Mouse (Mus musculus): ENCODE results near the gene Prcd. TPM values are rescaled to one million over a fixed set of nuclear protein-coding genes. Genes with fewer than 3 reads are reported as not detected.
"Not testable (repeated sequence)": the region's sequence is repeated elsewhere in the genome, so short reads cannot be mapped to it uniquely, and the experiment has no call there.

Gene Prcd
- polyA plus RNA-seq, 1 experiment from 2014 or later, result 0.43 TPM

DNA sequence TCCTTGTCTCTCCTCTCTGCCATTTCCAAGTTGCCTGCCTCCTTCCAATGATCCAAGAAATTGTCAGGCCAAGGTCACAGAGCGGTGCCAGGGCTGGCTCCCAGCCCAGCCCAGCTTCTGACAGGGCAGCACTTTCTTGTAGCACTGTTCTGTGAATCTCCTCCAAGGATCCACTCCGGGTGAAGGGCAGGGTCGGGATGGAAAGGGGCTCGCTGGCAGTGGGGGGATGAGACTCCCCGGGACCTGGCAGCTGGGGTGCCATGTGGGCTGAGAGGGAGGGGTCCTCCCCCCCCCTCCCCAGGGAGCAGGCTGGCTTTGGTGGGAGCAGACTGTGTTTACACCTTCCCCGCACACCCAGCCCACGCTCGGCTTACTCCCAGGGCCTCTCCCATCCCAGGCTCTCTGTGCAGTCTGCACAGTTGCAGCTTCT is 8.6 kb downstream of the Prcd start:
- no peak overlapping the region for H3K9ac ChIP-seq (replicated peaks; ENCODE audit: low read length)
- ATAC-seq (replicated peaks; ENCODE audit: insufficient number of reproducible peaks, low FRiP score, low TSS enrichment, low read depth), result no peak
- no peak overlapping the region for H3K4me2 ChIP-seq (ENCODE audit: low read depth, low read length)
- 65% methylated on average over 8 of the region's 8 CpGs for WGBS
- H3K27me3 ChIP-seq (ENCODE audit: control insufficient read depth, insufficient read depth, low read length), result no peaks in the 10 kb centered on the region
- H3K4me3 ChIP-seq (ENCODE audit: low read depth, low read length), result no peak overlapping the region
- peaks cover 15% of the 10 kb centered on the region for H3K4me1 ChIP-seq (ENCODE audit: control insufficient read depth, insufficient read depth, low read length)
- H3K27ac ChIP-seq (replicated peaks; ENCODE audit: low read depth, low read length), result no peak overlapping the region
- no peaks in the 10 kb centered on the region for H3K36me3 ChIP-seq (replicated peaks; ENCODE audit: control insufficient read depth, insufficient read depth, low read depth, low read length)
- no peak for DNase-seq (ENCODE audit: low spot score)
- H3K9me3 ChIP-seq (replicated peaks; ENCODE audit: control insufficient read depth, low read length), result no peaks in the 10 kb centered on the region

DNA sequence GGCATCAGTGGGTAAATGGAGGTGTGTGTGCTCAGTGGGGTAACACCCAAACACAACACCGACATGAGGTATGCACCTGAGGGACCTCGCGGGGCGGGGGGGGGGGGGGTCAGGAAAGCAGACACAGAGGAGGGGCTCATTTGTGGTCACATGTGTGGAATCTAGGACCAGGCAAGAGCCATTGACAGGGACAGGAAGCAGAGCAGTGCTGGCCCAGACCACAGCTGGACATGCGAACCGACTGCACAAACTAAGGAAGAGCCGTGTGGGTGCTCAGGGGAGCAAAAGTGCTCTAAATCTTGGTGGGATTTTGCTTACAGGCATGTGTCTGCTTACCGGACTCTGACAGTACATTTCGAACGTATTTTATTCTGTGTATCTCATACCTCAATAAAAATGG is 12.0 kb downstream of the Prcd start:
- no peak overlapping the region for H3K4me2 ChIP-seq (ENCODE audit: low read depth, low read length)
- no peak overlapping the region for H3K4me3 ChIP-seq (ENCODE audit: low read depth, low read length)
- ATAC-seq (replicated peaks; ENCODE audit: insufficient number of reproducible peaks, low FRiP score, low TSS enrichment, low read depth) (no peak), DNase-seq (ENCODE audit: low spot score) (no peak)
- no peaks in the 10 kb centered on the region for H3K36me3 ChIP-seq (replicated peaks; ENCODE audit: control insufficient read depth, insufficient read depth, low read depth, low read length)
- H3K27ac ChIP-seq (replicated peaks; ENCODE audit: low read depth, low read length), result no peak overlapping the region
- no peaks in the 10 kb centered on the region for H3K9me3 ChIP-seq (replicated peaks; ENCODE audit: control insufficient read depth, low read length)
- peaks cover 15% of the 10 kb centered on the region for H3K4me1 ChIP-seq (ENCODE audit: control insufficient read depth, insufficient read depth, low read length)
- 61% methylated on average over 10 of the region's 10 CpGs for WGBS
- H3K27me3 ChIP-seq (ENCODE audit: control insufficient read depth, insufficient read depth, low read length), result no peaks in the 10 kb centered on the region
- H3K9ac ChIP-seq (replicated peaks; ENCODE audit: low read length), result no peak overlapping the region; the same call in 1 of the 2 replicates

DNA sequence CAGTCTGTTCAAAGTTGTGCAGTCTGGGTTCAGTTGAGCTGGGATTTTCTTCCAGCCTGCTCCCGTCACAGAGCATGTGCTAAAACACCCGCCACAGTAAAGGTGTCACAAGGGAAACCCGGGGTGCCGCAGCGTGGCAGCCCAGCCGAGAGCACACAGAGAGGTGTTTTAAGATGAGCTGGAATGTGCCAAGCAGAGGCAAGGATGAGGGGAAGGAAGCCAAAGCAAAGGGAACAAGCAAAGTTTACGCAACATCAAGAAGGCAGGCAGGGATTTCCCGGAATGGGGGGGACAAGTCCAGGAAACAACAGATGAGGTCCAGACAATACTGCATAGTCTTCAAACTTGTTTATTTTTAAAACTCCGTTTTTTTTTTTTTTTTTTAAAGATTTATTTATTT is 13.2 kb downstream of the Prcd start:
- H3K27me3 ChIP-seq (ENCODE audit: control insufficient read depth, insufficient read depth, low read length), result no peaks in the 10 kb centered on the region
- H3K4me2 ChIP-seq (ENCODE audit: low read depth, low read length), result no peak overlapping the region
- peaks cover 11% of the 10 kb centered on the region for H3K4me1 ChIP-seq (ENCODE audit: control insufficient read depth, insufficient read depth, low read length)
- DNase-seq (ENCODE audit: low spot score), result no peak
- H3K4me3 ChIP-seq (ENCODE audit: low read depth, low read length), result no peak overlapping the region
- H3K9ac ChIP-seq (replicated peaks; ENCODE audit: low read length), result no peak overlapping the region
- H3K27ac ChIP-seq (replicated peaks; ENCODE audit: low read depth, low read length), result no peak overlapping the region
- no peaks in the 10 kb centered on the region for H3K36me3 ChIP-seq (replicated peaks; ENCODE audit: control insufficient read depth, insufficient read depth, low read depth, low read length)
- 78% methylated on average over 9 of the region's 9 CpGs for WGBS
- no peak for ATAC-seq (replicated peaks; ENCODE audit: insufficient number of reproducible peaks, low FRiP score, low TSS enrichment, low read depth)
- no peaks in the 10 kb centered on the region for H3K9me3 ChIP-seq (replicated peaks; ENCODE audit: control insufficient read depth, low read length)

DNA sequence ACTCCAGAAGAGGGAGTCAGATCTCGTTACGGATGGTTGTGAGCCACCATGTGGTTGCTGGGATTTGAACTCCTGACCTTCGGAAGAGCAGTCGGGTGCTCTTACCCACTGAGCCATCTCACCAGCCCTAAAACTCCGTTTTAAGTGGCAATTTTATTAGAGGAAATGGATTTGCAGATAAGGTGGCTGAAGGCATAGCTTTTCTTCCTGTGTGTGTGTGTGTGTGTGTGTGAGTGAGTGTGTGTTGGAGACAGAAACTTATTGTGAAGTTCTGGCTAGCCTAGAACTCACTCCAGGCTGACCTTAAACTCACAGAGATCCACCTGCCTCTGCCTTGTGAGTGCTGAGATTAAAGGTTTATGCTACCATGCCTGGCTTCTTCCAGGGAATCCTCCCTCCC is 13.7 kb downstream of the Prcd start:
- not testable (repeated sequence) for ATAC-seq (replicated peaks; ENCODE audit: insufficient number of reproducible peaks, low FRiP score, low TSS enrichment, low read depth); H3K36me3 ChIP-seq (replicated peaks; ENCODE audit: control insufficient read depth, insufficient read depth, low read depth, low read length); H3K4me3 ChIP-seq (ENCODE audit: low read depth, low read length); H3K27ac ChIP-seq (replicated peaks; ENCODE audit: low read depth, low read length); H3K9ac ChIP-seq (replicated peaks; ENCODE audit: low read length); DNase-seq (ENCODE audit: low spot score); H3K27me3 ChIP-seq (ENCODE audit: control insufficient read depth, insufficient read depth, low read length); H3K4me2 ChIP-seq (ENCODE audit: low read depth, low read length); H3K9me3 ChIP-seq (replicated peaks; ENCODE audit: control insufficient read depth, low read length)
- 82% methylated on average over 3 of the region's 5 CpGs for WGBS
- peaks cover 11% of the 10 kb centered on the region for H3K4me1 ChIP-seq (ENCODE audit: control insufficient read depth, insufficient read depth, low read length)

DNA sequence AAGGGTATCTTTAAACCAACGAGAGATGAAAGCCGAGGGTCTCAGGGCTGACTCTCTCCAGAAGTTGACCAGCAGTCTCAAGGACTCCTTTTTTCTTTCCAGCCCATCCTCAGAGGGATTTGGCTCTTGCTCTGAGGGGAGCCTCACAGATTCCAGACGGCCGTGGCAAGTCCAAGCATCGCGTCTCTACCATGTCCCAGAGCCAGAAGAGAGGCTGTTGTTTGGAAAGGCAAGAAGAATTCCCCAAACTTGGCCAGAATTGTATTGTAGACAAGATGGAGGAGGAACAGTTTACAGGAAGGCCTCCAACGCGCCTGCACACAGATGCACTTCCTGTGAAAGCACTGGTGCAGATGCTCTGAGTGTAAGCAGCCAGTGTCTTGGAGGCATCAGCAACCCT is 14.6 kb downstream of the Prcd start:
- Histone ChIP-seq H3K9ac (replicated peaks; ENCODE audit: low read length) (no peak overlapping the region), H3K4me2 (ENCODE audit: low read depth, low read length) (no peak overlapping the region), H3K4me3 (ENCODE audit: low read depth, low read length) (no peak overlapping the region), H3K27ac (replicated peaks; ENCODE audit: low read depth, low read length) (no peak overlapping the region), H3K9me3 (replicated peaks; ENCODE audit: control insufficient read depth, low read length) (no peaks in the 10 kb centered on the region), H3K27me3 (ENCODE audit: control insufficient read depth, insufficient read depth, low read length) (no peaks in the 10 kb centered on the region), H3K36me3 (replicated peaks; ENCODE audit: control insufficient read depth, insufficient read depth, low read depth, low read length) (no peaks in the 10 kb centered on the region), H3K4me1 (ENCODE audit: control insufficient read depth, insufficient read depth, low read length) (peaks cover 9% of the 10 kb centered on the region)
- 81% methylated on average over 8 of the region's 8 CpGs for WGBS
- DNase-seq (ENCODE audit: low spot score) (no peak), ATAC-seq (replicated peaks; ENCODE audit: insufficient number of reproducible peaks, low FRiP score, low TSS enrichment, low read depth) (no peak)

DNA sequence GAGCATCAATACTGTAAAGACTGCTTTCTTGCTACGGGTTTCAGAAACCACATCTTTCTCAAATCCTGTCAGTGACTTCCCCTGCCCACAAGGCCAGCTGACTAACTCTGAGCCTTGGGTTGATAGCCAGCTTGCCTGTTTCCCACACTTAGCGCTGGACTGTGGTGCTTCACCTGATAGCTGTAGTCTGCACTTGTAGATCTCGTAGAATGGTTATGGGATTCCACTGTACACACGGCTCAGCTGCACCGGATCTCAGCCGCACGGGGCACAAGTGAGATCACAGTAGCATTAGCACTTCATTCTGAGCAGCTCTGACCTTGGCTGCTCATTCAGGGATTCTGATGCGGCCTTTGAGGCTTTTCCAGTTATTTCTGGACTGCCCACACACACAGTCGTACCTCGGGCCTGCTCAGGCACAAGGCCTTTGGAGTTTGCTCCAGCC is 15.1 kb downstream of the Prcd start:
- H3K27me3 ChIP-seq (ENCODE audit: control insufficient read depth, insufficient read depth, low read length), result no peaks in the 10 kb centered on the region
- ATAC-seq (replicated peaks; ENCODE audit: insufficient number of reproducible peaks, low FRiP score, low TSS enrichment, low read depth) (no peak), DNase-seq (ENCODE audit: low spot score) (no peak)
- 84% methylated on average over 10 of the region's 10 CpGs for WGBS
- no peak overlapping the region for H3K9ac ChIP-seq (replicated peaks; ENCODE audit: low read length)
- no peak overlapping the region for H3K27ac ChIP-seq (replicated peaks; ENCODE audit: low read depth, low read length)
- peaks cover under 1% of the 10 kb centered on the region; the same call in 1 of the 2 replicates for H3K36me3 ChIP-seq (replicated peaks; ENCODE audit: control insufficient read depth, insufficient read depth, low read depth, low read length)
- H3K4me1 ChIP-seq (ENCODE audit: control insufficient read depth, insufficient read depth, low read length), result peaks cover 6% of the 10 kb centered on the region; the same call in 1 of the 2 replicates
- no peaks in the 10 kb centered on the region for H3K9me3 ChIP-seq (replicated peaks; ENCODE audit: control insufficient read depth, low read length)
- H3K4me3 ChIP-seq (ENCODE audit: low read depth, low read length), result no peak overlapping the region
- H3K4me2 ChIP-seq (ENCODE audit: low read depth, low read length), result no peak overlapping the region

DNA sequence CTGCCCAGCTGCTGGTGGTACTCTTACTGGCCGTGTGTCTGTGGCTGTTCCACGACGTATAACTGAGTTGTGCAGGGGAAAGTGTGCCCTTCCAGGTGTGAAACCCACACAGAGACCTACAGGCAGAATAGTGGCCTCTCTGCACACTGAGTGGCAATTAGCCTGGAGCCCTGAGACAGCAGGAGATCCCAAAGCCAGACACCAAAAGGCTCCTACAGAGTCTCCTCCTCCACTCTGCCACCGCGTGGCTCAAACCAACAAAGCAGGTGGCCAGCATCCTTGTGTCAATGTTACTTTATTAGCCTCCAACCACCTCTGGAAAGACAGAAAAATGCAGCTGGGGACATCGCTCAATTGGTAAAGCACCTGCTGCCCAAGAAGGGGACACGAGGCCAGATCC is 15.5 kb downstream of the Prcd start:
- 30% methylated on average over 7 of the region's 7 CpGs for WGBS
- Histone ChIP-seq H3K36me3 (replicated peaks; ENCODE audit: control insufficient read depth, insufficient read depth, low read depth, low read length) (peaks cover 4% of the 10 kb centered on the region; the same call in 1 of the 2 replicates), H3K27ac (replicated peaks; ENCODE audit: low read depth, low read length) (no peak overlapping the region), H3K9ac (replicated peaks; ENCODE audit: low read length) (no peak overlapping the region), H3K9me3 (replicated peaks; ENCODE audit: control insufficient read depth, low read length) (no peaks in the 10 kb centered on the region), H3K4me1 (ENCODE audit: control insufficient read depth, insufficient read depth, low read length) (peaks cover 6% of the 10 kb centered on the region; the same call in 1 of the 2 replicates), H3K4me3 (ENCODE audit: low read depth, low read length) (no peak overlapping the region), H3K4me2 (ENCODE audit: low read depth, low read length) (no peak overlapping the region), H3K27me3 (ENCODE audit: control insufficient read depth, insufficient read depth, low read length) (no peaks in the 10 kb centered on the region)
- DNase-seq (ENCODE audit: low spot score), result peak; percentile 49
- no peak for ATAC-seq (replicated peaks; ENCODE audit: insufficient number of reproducible peaks, low FRiP score, low TSS enrichment, low read depth)

DNA sequence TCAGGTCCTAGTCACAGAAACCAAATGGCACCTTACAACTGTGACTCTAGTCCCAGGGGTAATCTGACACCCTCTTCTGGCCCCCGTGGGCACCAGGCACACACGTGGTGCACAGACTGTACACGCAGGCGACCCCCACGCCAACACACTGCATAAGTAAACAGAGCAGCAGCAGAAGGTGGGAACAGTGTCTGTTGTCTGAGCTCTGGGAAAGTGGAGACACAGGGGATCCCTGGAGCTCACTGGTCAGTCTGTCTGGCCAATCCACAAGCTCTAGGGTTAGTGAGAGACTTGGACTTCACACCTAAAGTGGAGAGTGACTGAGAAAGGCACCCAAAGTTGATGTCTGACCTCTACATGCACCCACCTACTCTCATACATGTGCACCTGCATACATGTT is 16.0 kb downstream of the Prcd start:
- H3K4me2 ChIP-seq (ENCODE audit: low read depth, low read length), result no peak overlapping the region
- ATAC-seq (replicated peaks; ENCODE audit: insufficient number of reproducible peaks, low FRiP score, low TSS enrichment, low read depth), result no peak
- H3K27me3 ChIP-seq (ENCODE audit: control insufficient read depth, insufficient read depth, low read length), result no peaks in the 10 kb centered on the region
- H3K36me3 ChIP-seq (replicated peaks; ENCODE audit: control insufficient read depth, insufficient read depth, low read depth, low read length), result peaks cover 9% of the 10 kb centered on the region
- H3K9me3 ChIP-seq (replicated peaks; ENCODE audit: control insufficient read depth, low read length), result no peaks in the 10 kb centered on the region
- peaks cover 4% of the 10 kb centered on the region; the same call in 1 of the 2 replicates for H3K4me1 ChIP-seq (ENCODE audit: control insufficient read depth, insufficient read depth, low read length)
- no peak overlapping the region for H3K27ac ChIP-seq (replicated peaks; ENCODE audit: low read depth, low read length)
- no peak for DNase-seq (ENCODE audit: low spot score)
- no peak overlapping the region for H3K4me3 ChIP-seq (ENCODE audit: low read depth, low read length)
- H3K9ac ChIP-seq (replicated peaks; ENCODE audit: low read length), result no peak overlapping the region
- 35% methylated on average over 5 of the region's 5 CpGs for WGBS

Measured in embryonic facial prominence, embryonic 11.5 days (tissue).